Mouse (Mus musculus) naive thymus-derived CD4-positive, alpha-beta T cell, adult 2 months (primary cell): ENCODE data around the gene Fmnl1.

Experiments
- DNase-seq: peaks from one replicate; pipeline ENCODE4 v3.0.0-alpha.2; 2011; ENCODE audit warnings: low read depth

Gene Fmnl1

DNA sequence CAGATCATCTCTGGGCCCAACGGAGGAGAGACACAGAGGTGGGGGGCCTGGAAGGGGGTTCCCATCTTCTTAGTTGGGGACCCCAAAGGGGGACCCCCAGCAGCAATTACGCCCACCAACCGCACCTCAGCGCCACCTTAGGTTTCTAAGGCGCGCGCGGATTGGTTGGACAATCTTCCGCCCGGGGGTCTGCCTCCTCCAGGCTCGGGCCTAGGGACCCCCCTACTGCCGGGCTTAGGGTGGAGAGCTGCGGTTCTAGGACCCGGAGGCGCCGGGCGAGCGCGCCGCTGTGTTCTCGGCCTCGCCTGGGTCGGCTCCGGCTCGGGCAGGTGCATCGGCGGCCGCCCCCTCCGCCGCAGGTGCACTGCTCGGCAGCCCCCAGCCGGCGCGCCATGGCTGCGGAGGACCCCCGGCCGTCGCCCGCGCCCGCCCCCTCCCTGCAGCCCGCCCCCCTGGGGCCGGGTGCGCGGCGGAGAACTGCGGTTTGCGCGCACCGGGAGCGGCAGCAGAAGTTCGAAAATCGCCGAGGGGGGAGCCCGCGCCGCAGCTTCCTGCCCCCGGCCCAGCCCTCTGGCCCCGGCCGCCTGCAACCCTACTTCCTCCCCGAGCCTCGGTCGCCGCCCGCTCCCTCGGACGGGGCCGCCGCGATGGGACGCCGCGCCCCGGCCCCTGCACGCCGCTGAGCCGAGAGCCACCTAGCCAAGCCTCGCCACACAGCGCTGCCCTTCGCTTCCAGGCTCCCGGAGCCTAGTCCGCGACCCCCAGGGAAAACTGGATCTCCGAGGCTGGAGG is at the start of gene Fmnl1:
Gene Fmnl1, plus strand, starts transcription at position 614 of the 792 bp plus-strand sequence.
- DNase-seq: peak; percentile 69

- peak; percentile 43 for DNase-seq
Measured at GRCm38 (mm10) chr11:103131701-103132575, 39.0 kb upstream of the Fmnl1 start, which contains the start of gene Hexim2. TSS of gene Hexim2 (plus strand) at chr11:103132429.

DNA sequence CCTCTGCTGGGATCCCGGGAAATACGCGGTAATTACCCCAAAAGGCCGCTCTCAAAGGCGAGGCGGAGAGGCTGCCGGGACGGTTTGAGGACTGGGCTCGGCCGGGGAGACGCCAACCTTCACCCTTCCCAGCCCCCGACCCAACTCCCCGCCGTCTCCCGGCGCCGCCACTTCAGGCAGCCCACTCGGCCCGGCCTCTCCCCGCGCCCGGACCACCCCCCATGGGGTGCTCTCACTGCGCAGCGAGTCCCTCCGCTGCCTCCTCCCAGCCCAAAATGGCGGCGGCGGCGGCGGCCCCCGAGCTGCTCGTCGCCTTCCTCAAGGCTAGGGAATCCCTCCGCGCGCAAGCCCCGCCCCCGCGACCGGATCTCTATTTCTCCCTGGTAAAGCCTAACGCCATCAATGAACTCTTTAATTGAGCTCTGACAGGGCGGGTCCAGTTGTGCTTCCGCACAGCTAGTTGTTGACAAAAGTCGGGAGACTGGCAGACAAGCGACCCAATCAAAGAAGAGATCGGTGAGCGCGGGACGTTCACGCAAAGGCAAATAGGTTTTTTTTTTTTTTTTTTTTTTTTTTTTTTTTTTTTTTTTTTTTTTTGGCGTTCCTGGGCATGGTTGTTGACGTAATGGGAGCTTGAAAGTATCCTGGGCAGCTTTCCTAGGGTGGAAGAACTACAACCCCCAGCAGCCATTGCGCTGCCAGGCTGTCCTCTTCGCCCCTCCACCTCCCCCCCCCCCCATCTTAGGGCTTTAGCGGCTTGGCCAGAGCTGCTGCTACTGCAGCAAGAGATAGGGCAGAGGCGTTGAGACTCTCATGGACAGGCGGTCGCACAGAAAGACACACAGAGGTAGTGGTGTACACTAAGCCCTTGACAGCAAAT is 38.1 kb upstream of the Fmnl1 start:
- DNase-seq: peak; percentile 100

- DNase-seq: no peak
Measured at GRCm38 (mm10) chr11:103133456-103134185, 37.3 kb upstream of the Fmnl1 start.

- no peak for DNase-seq
Measured at GRCm38 (mm10) chr11:103134221-103134620, 36.7 kb upstream of the Fmnl1 start.

GRCm38 (mm10) chr11:103136039-103136577 is 34.8 kb upstream of the Fmnl1 start:
- DNase-seq: no peak

DNA sequence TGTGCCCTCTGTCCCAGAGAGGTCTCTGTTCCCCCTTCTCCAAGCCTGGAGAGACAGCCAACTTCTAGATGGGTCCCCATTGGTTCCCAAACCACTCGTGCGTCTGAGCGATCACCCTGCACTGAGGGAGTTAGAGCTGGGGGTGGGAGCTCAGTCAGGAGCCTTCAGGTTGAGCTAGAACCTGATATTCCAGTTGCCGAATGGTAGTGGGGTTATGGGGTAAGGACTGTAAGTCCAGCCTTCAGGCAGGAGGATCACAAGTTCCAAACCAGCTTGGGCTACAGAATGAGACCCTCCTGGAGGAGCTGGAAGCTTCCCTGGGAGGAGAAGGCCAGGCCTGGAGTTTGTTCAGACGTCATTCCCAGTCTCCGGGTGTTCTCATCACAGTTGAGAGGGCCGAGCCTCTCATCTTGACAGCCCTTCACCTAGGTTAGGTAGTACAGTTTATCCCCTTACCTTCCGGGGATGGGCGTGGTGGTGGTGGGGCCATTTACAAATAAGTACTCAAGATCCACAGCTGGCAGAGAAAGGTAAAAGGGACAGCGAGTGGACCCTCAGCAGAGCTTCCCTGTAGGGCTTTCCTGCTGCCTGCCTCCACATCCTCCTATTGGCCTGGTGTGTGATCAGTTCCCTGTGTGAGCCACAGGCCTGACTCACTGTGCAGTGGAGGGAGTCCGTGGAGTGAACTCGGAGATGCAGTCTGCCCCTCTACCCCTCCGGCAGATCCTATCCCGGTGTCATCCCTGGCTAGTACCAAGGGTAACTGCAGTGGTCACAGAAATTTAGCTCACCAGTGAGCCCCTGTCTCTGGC is 30.8 kb upstream of the Fmnl1 start:
- DNase-seq: no peak

- DNase-seq: no peak
Measured at GRCm38 (mm10) chr11:103140763-103141100, 30.2 kb upstream of the Fmnl1 start.

GRCm38 (mm10) chr11:103141101-103141943 is 29.6 kb upstream of the Fmnl1 start:
- no peak for DNase-seq

DNA sequence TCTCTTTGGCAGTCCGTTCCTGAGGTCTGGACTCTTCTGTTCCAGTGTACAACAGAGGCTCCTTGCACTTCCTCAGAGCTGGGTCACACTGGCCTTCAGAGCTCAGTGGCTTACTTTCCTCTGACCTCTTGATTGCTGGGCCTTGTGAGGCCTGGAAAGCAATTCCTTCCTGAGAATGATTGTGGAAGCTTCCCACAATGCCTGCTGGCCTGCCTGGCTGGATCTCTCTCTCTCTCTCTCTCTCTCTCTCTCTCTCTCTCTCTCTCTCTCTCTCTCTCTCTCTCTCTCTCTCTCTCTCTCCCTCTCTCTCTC is 29.0 kb upstream of the Fmnl1 start:
- DNase-seq: peak; percentile 51

DNA sequence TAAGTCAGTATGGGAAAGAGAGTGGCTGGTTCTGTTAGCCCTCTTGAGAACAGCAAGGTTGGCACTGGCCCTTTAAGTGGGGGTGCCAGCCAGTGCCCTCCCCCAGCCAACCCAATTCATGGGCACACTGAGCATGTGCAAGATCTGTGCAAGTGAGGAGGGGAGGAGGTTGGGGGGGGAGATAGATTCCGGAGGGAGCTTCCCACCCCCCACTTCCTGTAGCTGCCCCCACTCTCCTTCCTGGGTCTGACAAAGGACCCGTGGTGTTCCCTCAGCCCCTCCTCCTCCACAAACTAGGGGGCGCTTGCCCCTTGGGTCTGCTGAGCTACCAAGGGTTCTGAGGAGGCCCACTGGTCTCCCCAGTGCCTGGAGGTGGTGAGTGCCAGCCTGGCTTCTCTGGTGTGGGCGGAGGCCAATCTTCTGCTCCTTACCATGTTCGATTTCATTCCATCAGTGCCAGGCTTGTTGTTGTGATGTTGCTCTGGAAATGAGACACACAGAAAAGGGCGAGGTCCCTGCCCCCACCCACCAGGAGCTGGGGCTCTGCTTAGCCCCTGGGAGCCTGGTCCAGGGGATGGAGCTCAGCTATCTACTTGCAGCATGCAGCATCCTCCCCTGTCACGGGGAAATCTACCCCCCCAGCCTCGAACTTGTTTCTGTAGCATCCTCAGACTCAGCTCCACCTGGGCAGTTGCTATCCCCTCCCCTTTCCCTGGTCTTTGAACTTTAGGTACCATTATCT is 28.3 kb upstream of the Fmnl1 start:
- DNase-seq: peak; percentile 87

- DNase-seq: no peak
Measured at GRCm38 (mm10) chr11:103144309-103145285, 26.3 kb upstream of the Fmnl1 start.

DNA sequence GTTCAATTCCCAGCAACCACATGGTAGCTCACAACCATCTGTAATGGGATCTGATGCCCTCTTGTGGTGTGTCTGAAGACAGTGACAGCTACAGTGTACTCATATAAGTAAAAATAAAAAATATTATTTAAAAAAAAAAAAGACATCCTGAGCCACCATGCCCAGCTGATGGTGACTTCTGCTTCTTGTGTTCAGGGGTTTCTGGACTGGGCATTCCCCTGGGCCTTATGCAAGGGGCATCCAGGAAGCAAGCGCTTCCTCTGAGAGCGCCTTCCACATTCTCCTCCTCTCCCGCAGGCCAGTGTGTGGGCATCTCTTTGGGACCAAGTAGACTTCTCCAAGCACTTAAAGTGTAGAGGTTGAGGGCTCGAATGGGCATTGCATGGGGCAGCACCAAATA is 24.5 kb upstream of the Fmnl1 start:
- DNase-seq: no peak

- DNase-seq: no peak
Measured at GRCm38 (mm10) chr11:103147766-103148165, 23.1 kb upstream of the Fmnl1 start.

DNA sequence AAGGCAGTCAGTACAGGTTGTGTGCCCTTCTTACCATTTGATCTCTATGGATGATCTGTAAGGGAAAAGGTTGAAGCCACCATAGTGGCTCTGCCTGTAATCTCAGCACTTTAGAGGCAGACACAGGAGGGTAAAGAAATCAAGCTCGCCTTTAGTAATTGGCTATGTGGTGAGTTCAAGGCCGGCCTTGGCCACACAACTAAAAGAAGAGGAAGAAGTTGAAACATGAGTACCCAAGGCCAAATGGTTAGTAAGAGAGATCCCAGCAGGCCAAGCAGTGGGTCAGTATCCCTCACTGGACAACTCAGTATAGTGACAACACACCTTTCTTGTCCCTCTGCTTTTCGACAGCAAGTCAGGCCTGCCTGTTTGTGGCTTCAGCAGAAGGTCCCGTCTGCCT is 21.1 kb upstream of the Fmnl1 start:
- DNase-seq: no peak

DNA sequence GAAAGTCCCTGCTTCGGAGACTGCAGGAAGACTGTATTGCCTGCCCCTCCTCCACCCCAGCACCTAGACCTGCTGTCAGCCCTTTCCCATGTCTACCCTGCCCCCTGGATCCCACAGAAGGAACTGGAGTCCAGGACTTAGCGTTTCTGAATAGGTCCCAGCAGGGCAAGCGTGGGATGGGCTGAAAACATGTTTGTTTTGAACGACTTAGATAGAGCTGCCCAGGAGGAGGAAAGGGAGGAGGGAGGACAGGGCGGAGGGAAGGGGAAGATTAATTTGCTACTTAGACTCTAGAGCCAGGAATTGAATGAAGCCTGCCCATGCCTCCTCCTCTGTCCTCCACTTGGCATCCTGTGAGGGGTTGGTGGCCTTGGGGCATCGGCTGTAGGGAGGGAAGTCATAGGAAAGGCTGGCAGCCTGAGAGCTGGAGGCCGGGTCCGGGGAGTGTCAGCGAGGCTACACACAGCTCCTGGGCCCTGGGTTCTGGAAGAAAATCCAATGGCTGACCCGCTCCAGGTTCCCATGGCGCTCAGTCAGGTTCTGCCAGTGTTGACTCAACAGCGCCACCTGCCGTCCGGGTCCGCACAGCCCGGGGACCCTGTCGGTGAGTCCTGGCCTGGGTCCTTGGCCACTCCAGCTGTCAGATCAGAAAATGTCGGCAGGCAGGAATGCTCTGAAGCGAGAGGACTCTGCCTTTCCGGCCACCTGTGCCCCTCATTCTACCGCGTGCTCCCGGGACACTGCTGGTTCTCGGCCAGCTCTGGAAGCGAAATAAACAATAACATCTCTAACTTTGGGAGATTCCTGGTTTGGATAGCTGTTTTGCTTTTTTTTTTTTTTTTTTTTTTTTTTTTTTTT is 12.1 kb upstream of the Fmnl1 start:
- DNase-seq: peak; percentile 96

DNA sequence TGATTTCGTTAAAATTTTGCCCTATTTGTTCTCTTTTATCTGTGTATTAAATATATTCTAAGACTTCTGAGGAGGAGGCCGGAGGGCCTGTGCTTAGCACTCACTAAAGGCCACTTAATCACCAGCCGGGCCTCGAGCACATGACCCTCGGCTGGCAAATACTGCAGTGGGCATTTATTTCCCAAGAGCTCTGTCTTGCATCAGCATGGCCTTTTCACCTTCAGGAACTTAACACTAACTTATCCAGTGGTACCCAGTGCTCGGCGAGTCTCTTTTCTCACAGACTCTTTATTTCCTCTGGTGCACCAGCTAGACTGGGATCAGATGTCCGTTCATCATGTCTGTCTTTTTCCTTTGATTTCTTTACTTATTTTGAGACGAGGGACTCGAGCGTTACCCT is 10.2 kb upstream of the Fmnl1 start:
- no peak for DNase-seq
